Mouse (Mus musculus) olfactory bulb, adult 2 months (tissue): ENCODE results near the gene Exph5. TPM values are rescaled to one million over a fixed set of nuclear protein-coding genes. Genes with fewer than 3 reads are reported as not detected.

Experiments used
- H3K27ac ChIP-seq: fragments of 200-500 bp; 2 replicates; pipeline ENCODE4 v1.5.1; 2012; ENCODE audit warnings: low read depth, low read length; ENCODE audit not compliant: insufficient read depth
- H3K4me1 ChIP-seq: fragments of 200-500 bp; 2 replicates; pipeline ENCODE4 v1.6.1; 2012; ENCODE audit warnings: low read length; ENCODE audit not compliant: control insufficient read depth, insufficient read depth
- H3K4me3 ChIP-seq: fragments of 200-500 bp; 2 replicates; pipeline ENCODE4 v1.5.1; 2012; ENCODE audit warnings: mild to moderate bottlenecking, low read depth, low read length, moderate library complexity; ENCODE audit not compliant: insufficient read depth
- CTCF ChIP-seq: fragments of 200-500 bp; IDR thresholded peaks from 2 replicates; pipeline ENCODE4 v1.5.1; 2012; ENCODE audit warnings: low read depth, mild to moderate bottlenecking, low read length, moderate library complexity; ENCODE audit not compliant: insufficient read depth
- POLR2A ChIP-seq: fragments of 200-500 bp; IDR thresholded peaks from 2 replicates; pipeline ENCODE4 v1.6.1; 2012; ENCODE audit warnings: mild to moderate bottlenecking, low read depth, low read length, moderate library complexity; ENCODE audit not compliant: insufficient read depth
- WGBS: fragments of 180-500 bp; shearing (Covaris S2); methylation state at CpG from one replicate; pipeline ENCODE4 v1.1.7; 2018; 5-methylcytosine and 5-hydroxymethylcytosine counted together
- polyA plus RNA-seq: library from polyadenylated mRNA; stranded (reverse); fragments of >200 nt; gene quantifications from 2 replicates; pipeline ENCODE4 v1.2.4, GENCODE M21; 2012; ENCODE audit warnings: low replicate concordance; ENCODE audit not compliant: missing spikeins, insufficient read depth, insufficient read length

Gene Exph5
- polyA plus RNA-seq, 1 experiment: not detected

GRCm38 (mm10) chr9:53346402-53346801 is 44.9 kb downstream of the Exph5 start:
- H3K27ac ChIP-seq: no peak overlapping the region
- WGBS: 75% methylated on average over 6 of the region's 6 CpGs
- H3K4me1 ChIP-seq: no peaks in the 10 kb centered on the region
- TF ChIP-seq CTCF (no peak), POLR2A (no peak)
- H3K4me3 ChIP-seq: no peak overlapping the region

GRCm38 (mm10) chr9:53349211-53349610 is 47.7 kb downstream of the Exph5 start:
- TF ChIP-seq POLR2A (no peak), CTCF (no peak)
- 76% methylated on average over 1 of the region's 1 CpGs for WGBS
- Histone ChIP-seq H3K27ac (no peak overlapping the region), H3K4me3 (no peak overlapping the region), H3K4me1 (no peaks in the 10 kb centered on the region)

GRCm38 (mm10) chr9:53350331-53350730 is 48.9 kb downstream of the Exph5 start:
- H3K4me1 ChIP-seq: no peaks in the 10 kb centered on the region
- no peak for TF ChIP-seq CTCF
- TF ChIP-seq POLR2A: no peak
- H3K27ac ChIP-seq: no peak overlapping the region
- no peak overlapping the region for H3K4me3 ChIP-seq
- WGBS: 72% methylated on average over 2 of the region's 2 CpGs

GRCm38 (mm10) chr9:53351899-53352298 is 50.4 kb downstream of the Exph5 start:
- no peaks in the 10 kb centered on the region for H3K4me1 ChIP-seq
- H3K4me3 ChIP-seq: no peak overlapping the region
- no peak for TF ChIP-seq POLR2A
- TF ChIP-seq CTCF: no peak
- 90% methylated on average over 6 of the region's 6 CpGs for WGBS
- H3K27ac ChIP-seq: no peak overlapping the region

GRCm38 (mm10) chr9:53353161-53353560 is 51.7 kb downstream of the Exph5 start:
- Histone ChIP-seq H3K4me1 (no peaks in the 10 kb centered on the region), H3K27ac (no peak overlapping the region), H3K4me3 (no peak overlapping the region)
- WGBS: 90% methylated on average over 5 of the region's 5 CpGs
- TF ChIP-seq POLR2A (no peak), CTCF (no peak)

GRCm38 (mm10) chr9:53356219-53357155 is 55.0 kb downstream of the Exph5 start:
- TF ChIP-seq POLR2A (no peak), CTCF (no peak)
- whole genome bisulfite sequencing: 80% methylated on average over 14 of the region's 14 CpGs
- Histone ChIP-seq H3K4me1 (no peaks in the 10 kb centered on the region), H3K4me3 (no peak overlapping the region), H3K27ac (no peak overlapping the region)

- WGBS: 76% methylated on average over 3 of the region's 3 CpGs
- TF ChIP-seq CTCF: no peak
- TF ChIP-seq POLR2A: no peak
- no peaks in the 10 kb centered on the region for H3K4me1 ChIP-seq
- no peak overlapping the region for H3K27ac ChIP-seq
- no peak overlapping the region for H3K4me3 ChIP-seq
Observed at GRCm38 (mm10) chr9:53371339-53371738, 69.9 kb downstream of the Exph5 start.

- Histone ChIP-seq H3K4me1 (no peaks in the 10 kb centered on the region), H3K27ac (no peak overlapping the region), H3K4me3 (no peak overlapping the region)
- TF ChIP-seq CTCF (no peak), POLR2A (no peak)
- WGBS: 72% methylated on average over 4 of the region's 4 CpGs
Observed at GRCm38 (mm10) chr9:53375907-53376306, 74.4 kb downstream of the Exph5 start.

- TF ChIP-seq CTCF: no peak
- no peak for TF ChIP-seq POLR2A
- 87% methylated on average over 13 of the region's 13 CpGs for WGBS
- H3K4me1 ChIP-seq: no peaks in the 10 kb centered on the region
Observed at GRCm38 (mm10) chr9:53376820-53377219, 75.3 kb downstream of the Exph5 start.

GRCm38 (mm10) chr9:53377597-53377996 is 76.1 kb downstream of the Exph5 start:
- Histone ChIP-seq H3K4me1 (no peaks in the 10 kb centered on the region), H3K4me3 (no peak overlapping the region), H3K27ac (no peak overlapping the region)
- TF ChIP-seq POLR2A (no peak), CTCF (no peak)
- 40% methylated on average over 5 of the region's 5 CpGs for WGBS

More at GRCm38 (mm10) chr9:53376820-53377219, 75.3 kb downstream of the Exph5 start:
- Histone ChIP-seq H3K4me3 (no peak overlapping the region), H3K27ac (no peak overlapping the region)
